Mouse (Mus musculus): Measurements from ENCODE around the gene Hlcs.

- no peak for TF ChIP-seq CTCF (conservative IDR thresholded peaks at IDR 0.05; ENCODE audit: low read length)
- TF ChIP-seq NANOG (IDR thresholded peaks at IDR 0.05; ENCODE audit: borderline replicate concordance, low read length) = no peak
- TF ChIP-seq POU5F1 (IDR thresholded peaks at IDR 0.05; ENCODE audit: borderline replicate concordance, low read length) = no peak
Measured at GRCm38 (mm10) chr16:94248721-94249120, 64.7 kb downstream of the Hlcs start.
